Comparison of ENCODE assay signal across 7 mouse cellular contexts in the genomic region with DNA sequence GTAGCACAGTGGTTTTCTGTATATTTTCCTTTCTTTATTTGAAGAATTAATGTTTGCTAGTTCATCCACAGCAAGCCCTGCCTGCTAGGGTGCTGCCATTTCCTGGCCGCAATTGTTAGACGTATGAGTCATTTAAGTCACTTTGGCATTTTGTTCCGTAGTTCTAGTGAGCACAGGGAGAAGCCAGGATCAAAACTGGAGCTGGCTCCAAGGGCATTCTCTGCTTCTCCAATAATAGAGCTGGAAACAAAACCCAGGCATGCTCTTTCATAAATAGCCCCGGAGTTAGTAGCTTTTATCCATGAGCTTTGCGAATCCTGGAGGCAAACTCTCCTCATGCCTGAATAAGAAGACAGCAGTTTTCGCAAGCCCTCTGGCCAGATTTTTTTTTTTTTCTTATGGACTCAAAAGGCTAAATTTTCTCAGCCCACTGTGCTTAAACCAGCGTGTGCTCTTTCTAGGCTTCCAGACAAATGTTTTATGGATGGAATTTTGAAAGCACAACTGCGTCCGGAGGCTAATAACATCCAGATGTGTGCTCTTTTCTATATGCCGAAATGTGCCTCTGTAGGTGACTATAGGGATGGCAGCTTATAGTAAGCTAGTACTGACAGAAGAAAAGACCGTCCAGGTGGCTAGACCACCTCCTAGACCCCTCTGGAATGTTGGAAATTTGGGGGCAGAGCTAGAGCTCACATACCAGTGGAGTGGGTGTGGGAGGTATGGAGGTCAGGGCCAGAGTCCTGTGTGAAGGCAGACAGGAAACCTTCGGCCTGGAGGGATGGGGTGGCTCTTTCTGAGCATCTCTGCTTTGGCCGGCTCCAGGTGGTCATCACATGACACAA. TPM values are rescaled to one million over a fixed set of nuclear protein-coding genes. Genes with fewer than 3 reads are reported as not detected.
DNase-seq lines count a peak whose midpoint lies in the region; ATAC-seq and TF ChIP-seq lines count a peak whose summit lies in the region.

No protein-coding gene starts in this region.

- peaks cover 11% of the 10 kb centered on the region for H3K4me1 ChIP-seq in testis, adult 2 months (ENCODE audit: control insufficient read depth, insufficient read depth, low read length)
- H3K4me1 ChIP-seq in heart, embryonic 16.5 days (ENCODE audit: control insufficient read depth, insufficient read depth, low read length), result peaks cover 14% of the 10 kb centered on the region
- H3K4me1 ChIP-seq in liver, embryonic 15.5 days (replicated peaks), result peaks cover 24% of the 10 kb centered on the region

- peak overlapping the region; percentile 72 for H3K4me3 ChIP-seq in testis, adult 2 months (ENCODE audit: control insufficient read depth, low read depth, low read length)
- H3K4me3 ChIP-seq in heart, embryonic 16.5 days (ENCODE audit: low read length), result peak overlapping the region; percentile 85
- H3K4me3 ChIP-seq in liver, embryonic 15.5 days (replicated peaks), result peak overlapping the region; percentile 58

- no peak overlapping the region for H3K27ac ChIP-seq in testis, adult 2 months (ENCODE audit: control insufficient read depth, insufficient read depth, low read depth, low read length)
- peak overlapping the region; percentile 49 for H3K27ac ChIP-seq in heart, embryonic 16.5 days (ENCODE audit: low read length)
- no peak overlapping the region for H3K27ac ChIP-seq in liver, embryonic 15.5 days (replicated peaks)

- no peaks in the 10 kb centered on the region for H3K9me3 ChIP-seq in heart, embryonic 16.5 days (replicated peaks; ENCODE audit: control insufficient read depth, low read length)
- no peaks in the 10 kb centered on the region for H3K9me3 ChIP-seq in liver, embryonic 15.5 days (replicated peaks)

- WGBS in heart, embryonic 16.5 days, result 17% methylated on average over 13 of the region's 13 CpGs
- 29% methylated on average over 13 of the region's 13 CpGs for WGBS in liver, embryonic 15.5 days (ENCODE audit: insufficient replicate concordance)

- TF ChIP-seq POLR2A in testis, adult 2 months (IDR thresholded peaks at IDR 0.05; ENCODE audit: control insufficient read depth, low read depth, low read length), result no peak

- no peak for TF ChIP-seq CTCF in testis, adult 2 months (IDR thresholded peaks at IDR 0.05; ENCODE audit: control insufficient read depth, insufficient read depth, insufficient replicate concordance, low read depth, low read length)

- DNase-seq in testis, postnatal 14 days (ENCODE audit: low spot score), result no peak
- DNase-seq in embryo, embryonic 11 days, result peak; percentile 85
- no peak for DNase-seq in cerebellum, postnatal 14 days
- DNase-seq in cerebellum, adult 11-12 months, result no peak

- peak overlapping the region; percentile 100 for H3K4me2 ChIP-seq in heart, embryonic 16.5 days (ENCODE audit: low read depth, low read length)
- H3K4me2 ChIP-seq in liver, embryonic 15.5 days, result peak overlapping the region; percentile 78

- H3K9ac ChIP-seq in heart, embryonic 16.5 days (ENCODE audit: low read length), result peak overlapping the region; percentile 82
- H3K9ac ChIP-seq in liver, embryonic 15.5 days, result no peak overlapping the region

- H3K27me3 ChIP-seq in testis, adult 2 months (ENCODE audit: control insufficient read depth, insufficient read depth, low read length), result no peaks in the 10 kb centered on the region
- no peaks in the 10 kb centered on the region for H3K27me3 ChIP-seq in heart, embryonic 16.5 days (ENCODE audit: control insufficient read depth, insufficient read depth, low read length)
- H3K27me3 ChIP-seq in liver, embryonic 15.5 days, result peaks cover 12% of the 10 kb centered on the region

- peak; percentile 34 for ATAC-seq in heart, embryonic 16.5 days (replicated peaks; ENCODE audit: extremely low read depth, insufficient read depth, low FRiP score)
- ATAC-seq in liver, embryonic 15.5 days (ENCODE audit: insufficient read depth), result peak; percentile 63

- H3K36me3 ChIP-seq in testis, adult 2 months (ENCODE audit: control insufficient read depth, insufficient read depth, low read length), result no peaks in the 10 kb centered on the region
- H3K36me3 ChIP-seq in heart, embryonic 16.5 days (ENCODE audit: control insufficient read depth, insufficient read depth), result peaks cover 8% of the 10 kb centered on the region
- peaks cover 17% of the 10 kb centered on the region; the same call in 1 of the 2 replicates for H3K36me3 ChIP-seq in liver, embryonic 15.5 days (replicated peaks)

RNA-seq across cellular contexts. Expression of gene Gsto1, which starts 0.6 kb away (rescaled TPM):
- 3.1 and 3.7 TPM in 2 replicates for polyA plus RNA-seq in testis, adult 2 months (2012; rRNA removed)
- polyA plus RNA-seq in heart, embryonic 16.5 days (2015; fragmentation: Nextera tagmentation; extraction: Ambion mirVana), result 115 and 121 TPM in 2 replicates
- polyA plus RNA-seq in liver, embryonic 15.5 days (2015; fragmentation: Nextera tagmentation; extraction: Ambion mirVana), result 115 and 122 TPM in 2 replicates

RNA-seq across cellular contexts. Expression of gene Gsto2, which starts 11.2 kb away (rescaled TPM):
- 270 and 284 TPM in 2 replicates for polyA plus RNA-seq in testis, adult 2 months (2012; rRNA removed)
- polyA plus RNA-seq in heart, embryonic 16.5 days (2015; fragmentation: Nextera tagmentation; extraction: Ambion mirVana), result 0.77 and 1.1 TPM in 2 replicates
- 0.13 and 0.24 TPM in 2 replicates for polyA plus RNA-seq in liver, embryonic 15.5 days (2015; fragmentation: Nextera tagmentation; extraction: Ambion mirVana)

Comparison
In these comparisons a context has a peak if more than half of its experiments do, and no peak if none do; other contexts are left out.
1. RNA of gene Gsto1, which starts 0.6 kb away (polyA plus RNA-seq): 115 to 122 TPM in liver, embryonic 15.5 days and 115 to 121 TPM in heart, embryonic 16.5 days; 3.1 to 3.7 TPM in testis, adult 2 months; every median in the first group is over 10 times any median in the second.
2. RNA of gene Gsto2, which starts 11.2 kb away (polyA plus RNA-seq): 270 to 284 TPM in testis, adult 2 months; 0.77 to 1.1 TPM in heart, embryonic 16.5 days and 0.13 to 0.24 TPM in liver, embryonic 15.5 days; every median in the first group is over 100 times any median in the second.
3. Peak in every context shown above with its lines, with median percentiles within 50 percentile points of each other: H3K4me3 ChIP-seq.